Mouse (Mus musculus): ENCODE measurements around the gene Ttll4.

DNA sequence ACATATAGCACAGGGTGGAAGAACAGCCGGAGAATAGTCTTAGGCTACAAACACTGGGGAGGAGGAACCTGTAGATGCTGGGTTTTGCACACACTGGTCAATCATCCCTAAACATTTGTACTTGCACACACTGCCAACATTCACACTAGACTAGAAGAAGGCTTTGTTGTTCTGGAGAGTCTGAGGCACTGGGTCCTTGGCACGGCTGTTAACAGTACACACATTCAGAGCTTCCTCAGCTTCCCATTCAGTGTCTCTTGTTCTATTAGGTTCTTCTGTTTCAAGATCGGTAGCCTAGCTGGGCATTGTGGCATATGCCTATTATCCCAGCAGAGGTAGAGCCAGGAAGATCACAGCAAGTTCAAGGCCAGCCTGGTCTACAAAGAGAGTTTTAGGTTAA lies 42.6 kb downstream of the Ttll4 start:
- TF ChIP-seq CTCF (IDR thresholded peaks at IDR 0.05; ENCODE audit: low read depth), result no peak
- no peak for TF ChIP-seq EP300 (optimal IDR thresholded peaks at IDR 0.05)

Data from stomach, postnatal 0 days (tissue).